Mouse (Mus musculus) heart, adult 2 months (tissue): Measurements from ENCODE around the gene Hoxd8.

Experiments used
- CTCF ChIP-seq: fragments of 200-600 bp; IDR thresholded peaks from 2 replicates; pipeline ENCODE4 v1.8.1; 2022; ENCODE audit warnings: antibody characterized with exemption, mild to moderate bottlenecking, moderate library complexity
- POLR2A ChIP-seq: fragments of 200-500 bp; IDR thresholded peaks from 2 replicates; pipeline ENCODE4 v1.6.1; 2011; ENCODE audit warnings: mild to moderate bottlenecking, low read depth, low read length, control low read depth; ENCODE audit not compliant: insufficient read depth

GRCm38 (mm10) chr2:74710929-74711543 lies 6.6 kb downstream of the Hoxd8 start:
- no peak for TF ChIP-seq CTCF
- no peak for TF ChIP-seq POLR2A
